Mouse (Mus musculus): ENCODE data around the gene Ebf4. TPM values are rescaled to one million over a fixed set of nuclear protein-coding genes. Genes with fewer than 3 reads are reported as not detected.

The Ebf4 gene
- polyA plus RNA-seq, 1 experiment, result not detected

DNA sequence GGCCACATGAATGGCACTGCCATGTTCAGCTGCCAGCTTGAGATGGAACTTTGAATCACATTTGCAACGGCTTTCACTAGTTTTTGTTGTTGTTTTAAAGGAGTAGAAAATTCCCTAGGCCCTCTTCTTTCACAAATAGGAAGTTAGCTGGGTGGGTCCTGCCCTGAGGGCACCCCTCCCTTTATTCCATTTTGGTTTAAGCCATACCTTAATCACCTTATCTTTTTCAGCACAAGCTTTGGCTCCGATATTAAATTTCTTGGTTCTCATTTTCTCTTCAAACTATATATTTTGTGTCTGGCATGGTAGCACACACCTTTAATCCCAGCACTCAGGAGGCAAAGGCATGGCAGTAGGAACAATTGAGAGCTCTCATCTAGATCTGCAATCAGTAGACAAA lies 34.5 kb downstream of the Ebf4 start:
- no peaks in the 10 kb centered on the region for H3K4me1 ChIP-seq (ENCODE audit: control insufficient read depth, insufficient read depth, low read length)
- TF ChIP-seq POLR2A (IDR thresholded peaks at IDR 0.05; ENCODE audit: insufficient read depth, low read depth, low read length) (no peak), CTCF (IDR thresholded peaks at IDR 0.05; ENCODE audit: insufficient read depth, low read depth, low read length) (no peak)
- WGBS, result 94% methylated on average over 2 of the region's 2 CpGs

DNA sequence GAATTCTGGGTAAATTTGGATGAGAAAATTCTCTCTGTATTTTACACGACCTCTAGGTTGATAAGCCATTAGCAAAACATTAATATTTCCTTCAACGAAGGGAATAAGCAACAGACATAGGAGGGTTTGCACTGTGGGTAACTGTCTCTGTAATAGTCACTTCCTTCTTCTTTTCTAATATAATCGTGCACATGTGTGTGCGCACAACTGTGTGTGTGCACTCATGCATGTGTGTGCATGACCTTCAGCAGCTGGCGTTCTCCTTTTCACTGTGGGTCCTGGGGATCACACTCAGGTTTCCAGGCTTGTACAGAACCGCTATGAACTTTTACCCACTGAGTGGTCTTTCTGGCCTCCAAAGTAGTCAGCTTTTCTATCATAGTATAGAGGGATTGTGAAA lies 40.1 kb downstream of the Ebf4 start:
- Histone ChIP-seq H3K27ac (ENCODE audit: insufficient read depth, low read depth, low read length) (no peak overlapping the region), H3K4me1 (ENCODE audit: control insufficient read depth, insufficient read depth, low read length) (no peaks in the 10 kb centered on the region), H3K4me3 (ENCODE audit: insufficient read depth, low read depth, low read length) (no peak overlapping the region)
- WGBS, result 84% methylated on average over 6 of the region's 6 CpGs
- no peak for TF ChIP-seq CTCF (IDR thresholded peaks at IDR 0.05; ENCODE audit: insufficient read depth, low read depth, low read length)
- no peak for TF ChIP-seq POLR2A (IDR thresholded peaks at IDR 0.05; ENCODE audit: insufficient read depth, low read depth, low read length)

More for the DNA sequence above, 34.5 kb downstream of the Ebf4 start:
- H3K4me3 ChIP-seq (ENCODE audit: insufficient read depth, low read depth, low read length), result no peak overlapping the region
- no peak overlapping the region for H3K27ac ChIP-seq (ENCODE audit: insufficient read depth, low read depth, low read length)

DNA sequence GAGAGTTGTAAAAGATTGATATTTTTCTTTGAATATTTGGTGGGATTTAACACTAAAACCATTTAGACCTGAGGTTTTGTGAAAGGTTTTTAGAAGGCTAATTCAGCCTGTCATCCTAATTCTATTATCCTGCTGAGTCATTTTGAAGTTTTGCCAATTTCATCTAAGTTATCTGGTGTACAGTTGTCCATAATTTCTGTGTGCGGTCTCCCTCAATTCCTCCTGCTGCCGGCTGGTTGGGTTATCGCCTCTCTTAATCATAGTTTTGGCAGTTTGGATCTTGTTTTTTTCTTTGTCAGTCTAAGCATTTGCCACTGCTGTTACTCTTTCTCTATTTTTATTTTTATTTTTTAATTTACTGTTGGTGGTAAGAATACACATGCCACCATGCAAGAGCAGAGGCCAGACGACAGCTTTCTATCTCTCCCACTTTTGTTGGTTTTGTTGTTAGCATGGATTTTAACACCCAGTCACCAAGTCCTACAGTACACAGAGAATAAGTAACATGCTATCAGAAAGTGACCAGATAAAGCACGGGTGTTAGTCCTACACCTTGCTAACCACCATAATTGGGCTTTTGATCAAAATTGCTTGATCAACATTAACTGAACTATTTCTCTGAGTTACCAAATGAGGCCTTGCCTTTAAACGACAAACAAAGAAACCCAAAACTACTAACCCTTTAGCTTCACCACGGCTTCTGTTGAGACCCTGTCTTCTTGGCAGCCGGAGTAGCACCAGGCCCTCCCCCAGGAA lies 45.7 kb downstream of the Ebf4 start:
- WGBS, result 82% methylated on average over 8 of the region's 8 CpGs
- Histone ChIP-seq H3K4me3 (ENCODE audit: insufficient read depth, low read depth, low read length) (no peak overlapping the region), H3K27ac (ENCODE audit: insufficient read depth, low read depth, low read length) (no peak overlapping the region), H3K4me1 (ENCODE audit: control insufficient read depth, insufficient read depth, low read length) (peaks cover 4% of the 10 kb centered on the region)
- TF ChIP-seq CTCF (IDR thresholded peaks at IDR 0.05; ENCODE audit: insufficient read depth, low read depth, low read length), result no peak
- TF ChIP-seq POLR2A (IDR thresholded peaks at IDR 0.05; ENCODE audit: insufficient read depth, low read depth, low read length), result no peak

DNA sequence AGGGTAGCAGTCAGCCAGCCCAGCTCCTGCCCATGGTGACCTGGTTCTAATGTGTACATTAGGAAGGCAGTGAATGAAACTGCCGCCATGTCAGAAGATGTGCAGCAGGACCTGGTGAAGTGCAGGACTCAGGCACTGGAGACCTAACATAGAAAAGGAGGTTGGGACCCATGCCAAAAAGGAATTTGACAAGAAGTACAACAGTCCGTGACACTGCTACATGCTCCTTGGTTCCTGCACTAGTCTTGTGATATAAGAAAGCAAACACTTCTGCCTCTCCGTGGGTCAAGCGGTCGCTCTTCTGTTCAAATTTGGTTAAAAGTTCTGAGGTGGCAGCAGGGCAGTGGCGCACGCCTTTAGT lies 46.2 kb downstream of the Ebf4 start:
- WGBS, result 92% methylated on average over 7 of the region's 7 CpGs
- TF ChIP-seq CTCF (IDR thresholded peaks at IDR 0.05; ENCODE audit: insufficient read depth, low read depth, low read length) (no peak), POLR2A (IDR thresholded peaks at IDR 0.05; ENCODE audit: insufficient read depth, low read depth, low read length) (no peak)
- H3K4me1 ChIP-seq (ENCODE audit: control insufficient read depth, insufficient read depth, low read length), result peaks cover 4% of the 10 kb centered on the region
- no peak overlapping the region for H3K4me3 ChIP-seq (ENCODE audit: insufficient read depth, low read depth, low read length)
- H3K27ac ChIP-seq (ENCODE audit: insufficient read depth, low read depth, low read length), result no peak overlapping the region

DNA sequence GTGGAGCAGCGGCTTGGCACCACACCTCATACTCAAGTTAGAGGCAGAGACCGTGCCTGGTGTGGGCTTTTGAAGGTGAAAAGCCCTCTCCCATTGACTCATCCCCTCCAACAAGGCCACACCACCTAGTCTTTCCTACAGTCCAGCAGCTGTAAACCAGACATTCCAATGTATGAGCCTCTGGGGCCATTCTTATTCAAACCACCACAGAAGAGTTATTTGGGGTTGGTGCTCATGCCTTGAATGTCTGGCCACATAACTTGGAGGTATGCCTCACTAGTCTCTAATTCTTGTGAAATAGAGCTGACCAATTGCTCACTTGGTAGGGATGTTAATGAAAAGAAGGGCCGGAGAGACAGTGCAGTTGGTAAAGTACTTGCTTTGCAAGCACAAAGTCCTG lies 55.4 kb downstream of the Ebf4 start:
- Histone ChIP-seq H3K4me1 (ENCODE audit: control insufficient read depth, insufficient read depth, low read length) (peaks cover 2% of the 10 kb centered on the region), H3K27ac (ENCODE audit: insufficient read depth, low read depth, low read length) (no peak overlapping the region), H3K4me3 (ENCODE audit: insufficient read depth, low read depth, low read length) (no peak overlapping the region)
- TF ChIP-seq POLR2A (IDR thresholded peaks at IDR 0.05; ENCODE audit: insufficient read depth, low read depth, low read length) (no peak), CTCF (IDR thresholded peaks at IDR 0.05; ENCODE audit: insufficient read depth, low read depth, low read length) (no peak)
- 83% methylated on average over 3 of the region's 3 CpGs for WGBS

DNA sequence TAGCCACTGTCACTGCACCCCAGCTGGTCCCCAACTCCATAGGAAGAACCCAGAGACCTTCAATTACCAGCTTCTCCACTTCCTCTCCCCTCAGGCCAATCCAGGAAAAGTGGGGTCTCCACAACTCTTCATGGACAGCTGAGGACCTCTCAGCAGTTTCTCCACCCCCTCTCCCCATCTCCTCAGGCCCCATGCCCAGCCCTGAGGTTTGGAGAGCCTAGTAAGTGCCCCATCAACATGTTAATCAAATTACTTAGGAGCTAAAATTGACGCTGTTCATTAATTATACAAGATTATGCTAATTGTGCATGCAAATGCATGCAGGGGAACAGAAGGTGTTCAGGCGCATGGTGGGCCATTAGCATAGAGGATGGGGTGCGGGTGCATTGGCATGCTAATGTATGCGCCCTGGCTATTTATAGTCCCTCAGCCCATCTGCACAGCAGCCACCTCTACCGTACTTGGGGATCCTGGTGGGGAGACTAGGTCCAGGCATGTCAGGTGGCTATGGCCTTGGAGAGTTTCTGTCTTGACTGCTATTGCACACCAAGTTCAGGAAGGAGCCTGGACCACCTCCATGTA lies 56.9 kb downstream of the Ebf4 start:
- Histone ChIP-seq H3K4me1 (ENCODE audit: control insufficient read depth, insufficient read depth, low read length) (no peaks in the 10 kb centered on the region), H3K27ac (ENCODE audit: insufficient read depth, low read depth, low read length) (no peak overlapping the region), H3K4me3 (ENCODE audit: insufficient read depth, low read depth, low read length) (no peak overlapping the region)
- WGBS, result 37% methylated on average over 5 of the region's 5 CpGs
- no peak for TF ChIP-seq POLR2A (IDR thresholded peaks at IDR 0.05; ENCODE audit: insufficient read depth, low read depth, low read length)
- TF ChIP-seq CTCF (IDR thresholded peaks at IDR 0.05; ENCODE audit: insufficient read depth, low read depth, low read length), result no peak

DNA sequence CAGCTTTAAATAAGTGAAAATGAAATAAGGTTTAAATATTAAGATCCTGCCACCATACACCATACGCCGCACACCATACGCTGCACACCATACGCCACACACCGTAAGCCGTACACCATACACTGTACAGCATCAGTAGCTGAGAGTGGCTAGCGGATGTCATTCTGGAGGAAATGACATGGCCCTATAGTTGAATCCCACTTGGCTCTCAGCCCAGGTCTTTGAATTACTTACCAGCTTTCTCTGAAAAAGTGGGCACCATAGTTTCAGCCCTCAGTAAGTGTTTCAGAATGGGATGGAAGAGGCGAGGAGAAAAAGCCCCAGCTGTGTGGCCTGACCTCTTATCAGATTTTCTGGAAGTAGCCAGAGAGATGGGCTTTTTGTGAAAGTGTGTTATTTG lies 58.4 kb downstream of the Ebf4 start:
- H3K4me3 ChIP-seq (ENCODE audit: insufficient read depth, low read depth, low read length), result no peak overlapping the region
- 90% methylated on average over 8 of the region's 8 CpGs for WGBS
- no peak overlapping the region for H3K27ac ChIP-seq (ENCODE audit: insufficient read depth, low read depth, low read length)
- TF ChIP-seq CTCF (IDR thresholded peaks at IDR 0.05; ENCODE audit: insufficient read depth, low read depth, low read length) (no peak), POLR2A (IDR thresholded peaks at IDR 0.05; ENCODE audit: insufficient read depth, low read depth, low read length) (no peak)
- no peaks in the 10 kb centered on the region for H3K4me1 ChIP-seq (ENCODE audit: control insufficient read depth, insufficient read depth, low read length)

DNA sequence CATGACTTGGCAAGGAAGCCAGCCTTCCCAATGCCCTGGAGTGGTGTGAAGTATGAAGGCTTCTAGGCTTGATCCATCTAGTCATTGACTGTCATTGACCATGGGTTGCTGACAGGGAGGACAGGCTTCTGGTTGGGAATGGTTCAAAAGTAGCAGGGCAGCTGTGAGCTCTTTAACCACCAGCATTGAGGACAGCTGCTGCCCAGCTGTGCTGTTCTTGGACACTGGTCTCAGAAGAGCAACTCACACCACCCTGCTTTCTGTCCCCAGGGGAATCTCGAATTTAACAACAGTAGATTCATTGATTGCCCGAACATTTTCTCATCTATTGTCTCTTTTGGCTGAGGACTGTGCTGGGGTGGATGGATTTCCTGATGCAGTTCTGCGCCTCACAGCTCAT lies 58.9 kb downstream of the Ebf4 start:
- Histone ChIP-seq H3K27ac (ENCODE audit: insufficient read depth, low read depth, low read length) (no peak overlapping the region), H3K4me1 (ENCODE audit: control insufficient read depth, insufficient read depth, low read length) (no peaks in the 10 kb centered on the region), H3K4me3 (ENCODE audit: insufficient read depth, low read depth, low read length) (no peak overlapping the region)
- no peak for TF ChIP-seq CTCF (IDR thresholded peaks at IDR 0.05; ENCODE audit: insufficient read depth, low read depth, low read length)
- no peak for TF ChIP-seq POLR2A (IDR thresholded peaks at IDR 0.05; ENCODE audit: insufficient read depth, low read depth, low read length)
- WGBS, result 60% methylated on average over 3 of the region's 3 CpGs

DNA sequence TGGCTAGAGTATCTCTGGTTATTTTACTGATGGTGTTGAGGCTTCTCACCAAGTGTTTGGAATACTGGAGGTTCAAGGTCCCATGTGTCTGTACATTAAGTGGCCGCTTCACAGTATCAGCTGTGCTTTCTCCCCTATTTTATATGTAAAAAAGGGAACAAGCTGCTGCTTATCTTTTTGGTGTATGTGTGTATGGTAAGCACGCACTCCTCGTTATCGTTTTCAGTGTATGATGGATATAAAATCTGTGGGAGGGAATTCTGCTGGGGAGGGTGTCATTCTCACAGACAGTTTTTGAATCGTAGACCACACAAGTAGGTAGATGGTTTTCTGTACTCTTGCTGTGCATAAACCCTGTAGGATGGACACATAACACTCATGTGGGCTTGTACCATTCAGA lies 62.6 kb downstream of the Ebf4 start:
- Histone ChIP-seq H3K4me1 (ENCODE audit: control insufficient read depth, insufficient read depth, low read length) (no peaks in the 10 kb centered on the region), H3K4me3 (ENCODE audit: insufficient read depth, low read depth, low read length) (no peak overlapping the region), H3K27ac (ENCODE audit: insufficient read depth, low read depth, low read length) (no peak overlapping the region)
- 94% methylated on average over 5 of the region's 5 CpGs for WGBS
- TF ChIP-seq CTCF (IDR thresholded peaks at IDR 0.05; ENCODE audit: insufficient read depth, low read depth, low read length) (no peak), POLR2A (IDR thresholded peaks at IDR 0.05; ENCODE audit: insufficient read depth, low read depth, low read length) (no peak)
